Mouse (Mus musculus): ENCODE results near the gene Man1c1. TPM values are rescaled to one million over a fixed set of nuclear protein-coding genes. Genes with fewer than 3 reads are reported as not detected.

Man1c1 gene
- total and polyA plus RNA-seq, 3 experiments: 0.05 TPM; not detected in 2

DNA sequence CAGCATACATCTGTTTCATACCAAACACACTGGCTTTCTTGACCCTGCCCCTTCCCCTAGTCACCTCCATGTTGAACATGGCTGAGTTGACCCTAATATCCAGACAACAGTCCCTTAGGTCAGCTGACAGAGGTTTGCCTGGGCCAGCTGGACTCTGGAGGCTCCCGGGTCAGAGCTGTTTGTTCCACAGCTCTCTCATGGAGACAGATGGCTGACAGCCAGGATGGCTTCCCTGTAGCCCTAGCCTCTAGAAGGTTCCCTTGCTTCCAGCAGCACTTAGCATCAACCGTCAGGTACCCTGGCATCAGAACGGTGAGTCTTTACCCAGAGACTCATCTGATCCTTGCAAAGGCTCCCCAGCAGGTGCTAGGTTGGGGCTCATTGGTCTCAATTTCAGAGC lies 93.5 kb downstream of the Man1c1 start:
- no peak for ATAC-seq (ENCODE audit: extremely low read depth, insufficient number of reproducible peaks, low FRiP score, poor library complexity, severe bottlenecking)
- DNase-seq (ENCODE audit: low spot score): no peak
- peaks cover 62% of the 10 kb centered on the region for H3K27me3 ChIP-seq (ENCODE audit: insufficient read depth, low read length)
- no peak overlapping the region for H3K4me3 ChIP-seq (ENCODE audit: low read depth, low read length)
- no peak for TF ChIP-seq POLR2AphosphoS5 (IDR thresholded peaks at IDR 0.05; ENCODE audit: insufficient replicate concordance, low read depth, low read length)
- no peak for TF ChIP-seq TAL1 (conservative IDR thresholded peaks at IDR 0.05; ENCODE audit: low read depth, low read length)
- TF ChIP-seq GATA1 (IDR thresholded peaks at IDR 0.05; ENCODE audit: borderline replicate concordance, low read length): no peak
- TF ChIP-seq CTCF (IDR thresholded peaks at IDR 0.05; ENCODE audit: low read depth, low read length): no peak
- TF ChIP-seq GATA2 (IDR thresholded peaks at IDR 0.05; ENCODE audit: borderline replicate concordance, low read depth, low read length): no peak
- peaks cover 8% of the 10 kb centered on the region for H3K4me1 ChIP-seq (ENCODE audit: insufficient read depth, low read depth, low read length)
- no peaks in the 10 kb centered on the region for H3K36me3 ChIP-seq (replicated peaks)
- H3K9me3 ChIP-seq (replicated peaks): 0 out of 2 replicates have a peak, but pooled peaks cover 3% of the 10 kb centered on the region

DNA sequence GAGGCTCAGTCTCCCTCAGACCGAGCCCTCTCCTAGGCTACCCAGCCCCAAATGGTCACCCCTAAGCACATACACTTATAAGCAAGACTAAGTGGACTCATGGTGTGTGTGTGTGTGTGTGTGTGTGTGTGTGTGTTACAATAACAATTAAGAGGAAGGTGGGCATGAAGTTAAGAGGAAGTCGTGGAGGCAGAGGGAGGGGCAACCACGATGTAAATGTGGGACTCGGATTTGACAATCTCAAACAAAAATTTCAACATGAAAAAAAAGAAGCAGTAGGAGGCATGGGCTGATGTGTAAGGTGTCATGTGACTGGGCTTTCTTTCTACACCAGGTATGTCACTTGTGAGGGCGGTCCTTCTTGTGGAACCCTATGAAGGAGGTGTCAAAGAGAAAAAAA lies 96.4 kb downstream of the Man1c1 start:
- Histone ChIP-seq H3K4me1 (ENCODE audit: insufficient read depth, low read depth, low read length) (peaks cover 34% of the 10 kb centered on the region), H3K27me3 (ENCODE audit: insufficient read depth, low read length) (peaks cover 75% of the 10 kb centered on the region), H3K9me3 (replicated peaks) (0 out of 2 replicates have a peak, but pooled peaks cover 3% of the 10 kb centered on the region), H3K36me3 (replicated peaks) (no peaks in the 10 kb centered on the region), H3K4me3 (ENCODE audit: low read depth, low read length) (no peak overlapping the region)
- ATAC-seq (ENCODE audit: extremely low read depth, insufficient number of reproducible peaks, low FRiP score, poor library complexity, severe bottlenecking) (no peak), DNase-seq (ENCODE audit: low spot score) (no peak)
- TF ChIP-seq TAL1 (conservative IDR thresholded peaks at IDR 0.05; ENCODE audit: low read depth, low read length): no peak
- no peak for TF ChIP-seq GATA2 (IDR thresholded peaks at IDR 0.05; ENCODE audit: borderline replicate concordance, low read depth, low read length)
- TF ChIP-seq POLR2AphosphoS5 (IDR thresholded peaks at IDR 0.05; ENCODE audit: insufficient replicate concordance, low read depth, low read length): no peak

GRCm38 (mm10) chr4:134606054-134606453 lies 98.0 kb downstream of the Man1c1 start:
- no peak for TF ChIP-seq GATA1 (IDR thresholded peaks at IDR 0.05; ENCODE audit: borderline replicate concordance, low read length)
- TF ChIP-seq TAL1 (conservative IDR thresholded peaks at IDR 0.05; ENCODE audit: low read depth, low read length): no peak
- no peak for TF ChIP-seq POLR2AphosphoS5 (IDR thresholded peaks at IDR 0.05; ENCODE audit: insufficient replicate concordance, low read depth, low read length)
- TF ChIP-seq GATA2 (IDR thresholded peaks at IDR 0.05; ENCODE audit: borderline replicate concordance, low read depth, low read length): no peak
- TF ChIP-seq CTCF (IDR thresholded peaks at IDR 0.05; ENCODE audit: low read depth, low read length): no peak
- DNase-seq (ENCODE audit: low spot score) (no peak), ATAC-seq (ENCODE audit: extremely low read depth, insufficient number of reproducible peaks, low FRiP score, poor library complexity, severe bottlenecking) (no peak)
- Histone ChIP-seq H3K9me3 (replicated peaks) (0 out of 2 replicates have a peak, but pooled peaks cover 3% of the 10 kb centered on the region), H3K4me1 (ENCODE audit: insufficient read depth, low read depth, low read length) (peaks cover 51% of the 10 kb centered on the region), H3K36me3 (replicated peaks) (no peaks in the 10 kb centered on the region), H3K4me3 (ENCODE audit: low read depth, low read length) (no peak overlapping the region), H3K27me3 (ENCODE audit: insufficient read depth, low read length) (peaks cover 66% of the 10 kb centered on the region)

- H3K4me3 ChIP-seq (ENCODE audit: low read depth, low read length): no peak overlapping the region
- peaks cover 64% of the 10 kb centered on the region for H3K4me1 ChIP-seq (ENCODE audit: insufficient read depth, low read depth, low read length)
- TF ChIP-seq CTCF (IDR thresholded peaks at IDR 0.05; ENCODE audit: low read depth, low read length): no peak
- TF ChIP-seq GATA1 (IDR thresholded peaks at IDR 0.05; ENCODE audit: borderline replicate concordance, low read length): no peak
- no peak for TF ChIP-seq TAL1 (conservative IDR thresholded peaks at IDR 0.05; ENCODE audit: low read depth, low read length)
- TF ChIP-seq GATA2 (IDR thresholded peaks at IDR 0.05; ENCODE audit: borderline replicate concordance, low read depth, low read length): no peak
- TF ChIP-seq POLR2AphosphoS5 (IDR thresholded peaks at IDR 0.05; ENCODE audit: insufficient replicate concordance, low read depth, low read length): no peak
- ATAC-seq (ENCODE audit: extremely low read depth, insufficient number of reproducible peaks, low FRiP score, poor library complexity, severe bottlenecking) (no peak), DNase-seq (ENCODE audit: low spot score) (no peak)
- 0 out of 2 replicates have a peak, but pooled peaks cover 2% of the 10 kb centered on the region for H3K9me3 ChIP-seq (replicated peaks)
- no peaks in the 10 kb centered on the region for H3K36me3 ChIP-seq (replicated peaks)
- peaks cover 55% of the 10 kb centered on the region for H3K27me3 ChIP-seq (ENCODE audit: insufficient read depth, low read length)
Observed at GRCm38 (mm10) chr4:134604472-134604871, 99.6 kb downstream of the Man1c1 start.

DNA sequence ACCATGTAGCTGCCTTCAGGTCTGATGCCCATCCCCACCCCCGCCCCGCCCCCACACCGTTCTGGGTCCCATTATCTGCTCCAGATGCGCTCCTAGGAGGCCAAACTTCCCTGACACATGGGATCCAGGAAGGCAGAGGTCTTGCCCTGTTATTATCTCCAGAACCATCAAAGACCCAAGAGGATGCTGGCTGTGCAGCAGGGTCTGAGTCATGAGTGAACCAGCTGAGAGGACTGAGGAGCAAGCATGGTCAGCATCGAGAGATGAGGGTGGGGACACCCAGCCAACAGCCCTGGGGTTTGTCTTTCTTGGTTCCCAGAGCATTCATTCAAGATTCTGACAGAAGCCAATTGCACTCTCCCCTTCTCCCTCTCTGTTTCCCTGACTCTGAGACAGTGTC lies 100.5 kb downstream of the Man1c1 start:
- H3K27me3 ChIP-seq (ENCODE audit: insufficient read depth, low read length): peaks cover 46% of the 10 kb centered on the region
- DNase-seq (ENCODE audit: low spot score) (no peak), ATAC-seq (ENCODE audit: extremely low read depth, insufficient number of reproducible peaks, low FRiP score, poor library complexity, severe bottlenecking) (no peak)
- no peak for TF ChIP-seq POLR2AphosphoS5 (IDR thresholded peaks at IDR 0.05; ENCODE audit: insufficient replicate concordance, low read depth, low read length)
- TF ChIP-seq GATA2 (IDR thresholded peaks at IDR 0.05; ENCODE audit: borderline replicate concordance, low read depth, low read length): no peak
- no peak for TF ChIP-seq CTCF (IDR thresholded peaks at IDR 0.05; ENCODE audit: low read depth, low read length)
- no peak for TF ChIP-seq TAL1 (conservative IDR thresholded peaks at IDR 0.05; ENCODE audit: low read depth, low read length)
- no peak for TF ChIP-seq GATA1 (IDR thresholded peaks at IDR 0.05; ENCODE audit: borderline replicate concordance, low read length)
- H3K36me3 ChIP-seq (replicated peaks): no peaks in the 10 kb centered on the region
- no peaks in the 10 kb centered on the region for H3K9me3 ChIP-seq (replicated peaks)
- peaks cover 66% of the 10 kb centered on the region for H3K4me1 ChIP-seq (ENCODE audit: insufficient read depth, low read depth, low read length)
- H3K4me3 ChIP-seq (ENCODE audit: low read depth, low read length): no peak overlapping the region

GRCm38 (mm10) chr4:134602610-134603009 lies 101.5 kb downstream of the Man1c1 start:
- H3K36me3 ChIP-seq (replicated peaks): no peaks in the 10 kb centered on the region
- peak overlapping the region; percentile 39; the same call in 1 of the 2 replicates for H3K4me3 ChIP-seq (ENCODE audit: low read depth, low read length)
- DNase-seq (ENCODE audit: low spot score) (peak; percentile 46), ATAC-seq (ENCODE audit: extremely low read depth, insufficient number of reproducible peaks, low FRiP score, poor library complexity, severe bottlenecking) (peak; percentile 46; the same call in 1 of the 2 replicates)
- no peaks in the 10 kb centered on the region for H3K9me3 ChIP-seq (replicated peaks)
- TF ChIP-seq GATA1 (IDR thresholded peaks at IDR 0.05; ENCODE audit: borderline replicate concordance, low read length): no peak
- no peak for TF ChIP-seq GATA2 (IDR thresholded peaks at IDR 0.05; ENCODE audit: borderline replicate concordance, low read depth, low read length)
- no peak for TF ChIP-seq CTCF (IDR thresholded peaks at IDR 0.05; ENCODE audit: low read depth, low read length)
- TF ChIP-seq TAL1 (conservative IDR thresholded peaks at IDR 0.05; ENCODE audit: low read depth, low read length): peak; percentile 62
- no peak for TF ChIP-seq POLR2AphosphoS5 (IDR thresholded peaks at IDR 0.05; ENCODE audit: insufficient replicate concordance, low read depth, low read length)
- H3K27me3 ChIP-seq (ENCODE audit: insufficient read depth, low read length): peaks cover 50% of the 10 kb centered on the region
- peaks cover 68% of the 10 kb centered on the region for H3K4me1 ChIP-seq (ENCODE audit: insufficient read depth, low read depth, low read length)

All from G1E (cell line).